Mouse (Mus musculus): Measurements from ENCODE around the gene Fgf23. TPM values are rescaled to one million over a fixed set of nuclear protein-coding genes. Genes with fewer than 3 reads are reported as not detected.

The Fgf23 gene
- total RNA-seq (2021) = not detected in 2 replicates
- long read RNA-seq, experiment 1 = 0 reads
- long read RNA-seq, experiment 2 = 0 reads

DNA sequence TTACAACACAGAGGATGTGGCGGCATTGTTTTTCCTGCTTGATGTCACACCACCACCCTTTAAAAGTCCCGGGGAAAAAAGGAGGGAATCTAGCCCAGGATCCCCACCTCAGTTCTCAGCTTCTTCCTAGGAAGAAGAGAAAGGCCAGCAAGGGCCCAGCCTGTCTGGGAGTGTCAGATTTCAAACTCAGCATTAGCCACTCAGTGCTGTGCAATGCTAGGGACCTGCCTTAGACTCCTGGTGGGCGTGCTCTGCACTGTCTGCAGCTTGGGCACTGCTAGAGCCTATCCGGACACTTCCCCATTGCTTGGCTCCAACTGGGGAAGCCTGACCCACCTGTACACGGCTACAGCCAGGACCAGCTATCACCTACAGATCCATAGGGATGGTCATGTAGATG, at the start of gene Fgf23:
Gene Fgf23 (plus strand): TSS at position 86 of the 400 bp plus-strand sequence.
- peak; percentile 22 for DNase-seq

- no peak for DNase-seq
Measured at GRCm38 (mm10) chr6:127024836-127025235, 47.9 kb upstream of the Fgf23 start.

- peak; percentile 22 for DNase-seq
Measured at GRCm38 (mm10) chr6:127034760-127035159, 37.9 kb upstream of the Fgf23 start.

GRCm38 (mm10) chr6:127044909-127045308, 27.8 kb upstream of the Fgf23 start:
- no peak for DNase-seq

GRCm38 (mm10) chr6:127050847-127051246, 21.9 kb upstream of the Fgf23 start:
- DNase-seq = no peak

- DNase-seq = peak; percentile 22
Measured at GRCm38 (mm10) chr6:127056990-127057588, 15.6 kb upstream of the Fgf23 start.

DNA sequence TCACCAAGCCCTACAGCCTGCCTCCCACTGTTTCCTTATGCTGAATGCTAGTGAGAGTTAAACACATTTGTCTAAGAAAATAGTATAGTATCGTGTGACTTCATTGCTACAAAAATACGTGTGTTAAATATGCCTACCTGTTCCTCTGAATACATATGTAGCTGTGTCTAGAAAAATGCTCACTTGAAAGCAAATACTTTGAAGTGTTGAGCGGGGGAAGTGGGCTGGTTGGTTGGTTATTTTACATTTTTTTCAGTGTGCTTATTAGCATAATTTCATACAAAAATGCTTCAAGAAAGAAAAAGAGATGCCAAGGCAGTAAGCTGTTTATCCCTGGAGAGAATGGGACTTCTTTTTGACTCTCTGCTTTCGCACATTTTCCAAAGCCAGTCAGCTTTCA, 12.7 kb upstream of the Fgf23 start:
- no peak for DNase-seq

GRCm38 (mm10) chr6:127063915-127064314, 8.8 kb upstream of the Fgf23 start:
- no peak for DNase-seq

- DNase-seq = peak; percentile 8
Measured at GRCm38 (mm10) chr6:127064815-127065214, 7.9 kb upstream of the Fgf23 start.

DNA sequence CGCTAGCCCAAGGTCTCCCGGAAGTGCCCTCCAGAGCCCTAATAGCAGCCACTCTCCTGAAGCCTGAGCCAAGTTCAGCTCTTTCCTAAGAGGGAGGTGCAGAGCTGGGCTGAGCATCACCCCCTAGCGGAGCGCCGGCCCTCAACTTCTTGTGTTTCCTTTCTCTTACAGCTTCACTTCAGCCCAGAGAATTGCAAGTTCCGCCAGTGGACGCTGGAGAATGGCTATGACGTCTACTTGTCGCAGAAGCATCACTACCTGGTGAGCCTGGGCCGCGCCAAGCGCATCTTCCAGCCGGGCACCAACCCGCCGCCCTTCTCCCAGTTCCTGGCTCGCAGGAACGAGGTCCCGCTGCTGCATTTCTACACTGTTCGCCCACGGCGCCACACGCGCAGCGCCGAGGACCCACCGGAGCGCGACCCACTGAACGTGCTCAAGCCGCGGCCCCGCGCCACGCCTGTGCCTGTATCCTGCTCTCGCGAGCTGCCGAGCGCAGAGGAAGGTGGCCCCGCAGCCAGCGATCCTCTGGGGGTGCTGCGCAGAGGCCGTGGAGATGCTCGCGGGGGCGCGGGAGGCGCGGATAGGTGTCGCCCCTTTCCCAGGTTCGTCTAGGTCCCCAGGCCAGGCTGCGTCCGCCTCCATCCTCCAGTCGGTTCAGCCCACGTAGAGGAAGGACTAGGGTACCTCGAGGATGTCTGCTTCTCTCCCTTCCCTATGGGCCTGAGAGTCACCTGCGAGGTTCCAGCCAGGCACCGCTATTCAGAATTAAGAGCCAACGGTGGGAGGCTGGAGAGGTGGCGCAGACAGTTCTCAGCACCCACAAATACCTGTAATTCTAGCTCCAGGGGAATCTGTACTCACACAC, 7.4 kb downstream of the Fgf23 start:
- peak; percentile 76 for DNase-seq

GRCm38 (mm10) chr6:127081820-127082219, 9.1 kb downstream of the Fgf23 start:
- DNase-seq = no peak

- peak; percentile 66 for DNase-seq
Measured at GRCm38 (mm10) chr6:127086739-127087138, 14.0 kb downstream of the Fgf23 start.

- DNase-seq = peak; percentile 27
Measured at GRCm38 (mm10) chr6:127094565-127094964, 21.9 kb downstream of the Fgf23 start.

DNA sequence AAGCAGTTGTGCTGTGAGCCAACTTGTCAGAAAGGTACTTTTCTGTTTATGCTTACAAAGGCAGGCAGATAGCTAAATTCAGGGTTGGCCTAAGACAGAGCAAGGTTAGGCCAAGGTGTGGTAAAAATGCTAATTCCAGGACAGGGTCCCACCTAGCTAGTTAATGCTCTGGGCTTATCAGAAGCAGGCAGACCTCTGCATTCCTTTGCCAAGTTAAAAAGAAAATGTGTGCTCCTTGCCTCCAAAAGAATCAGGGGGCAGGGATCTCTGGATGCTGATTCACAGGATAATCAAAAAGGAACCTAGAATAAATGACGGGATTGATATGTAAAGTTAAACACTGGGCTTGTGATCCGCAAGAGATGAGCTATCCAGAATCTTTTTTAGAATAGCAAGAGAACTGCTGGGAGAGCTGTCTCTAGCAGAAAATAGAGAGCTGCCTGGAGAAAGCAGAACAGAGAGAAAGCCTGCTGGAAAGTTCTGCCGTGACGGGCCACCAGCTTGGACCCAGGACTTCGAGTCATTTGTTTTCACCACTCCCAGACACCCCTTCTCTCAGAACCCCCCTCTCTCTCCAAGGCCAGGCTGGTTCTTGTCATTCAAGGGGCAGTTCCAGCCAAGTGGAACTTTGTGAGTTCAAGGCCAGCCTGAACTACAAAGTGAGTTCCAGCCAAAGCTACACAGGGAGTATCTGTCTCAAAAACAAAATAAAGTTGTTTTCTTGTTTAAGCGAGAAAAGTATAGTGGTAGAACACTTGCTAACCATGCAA, 31.0 kb downstream of the Fgf23 start:
- peak; percentile 35 for DNase-seq

DNA sequence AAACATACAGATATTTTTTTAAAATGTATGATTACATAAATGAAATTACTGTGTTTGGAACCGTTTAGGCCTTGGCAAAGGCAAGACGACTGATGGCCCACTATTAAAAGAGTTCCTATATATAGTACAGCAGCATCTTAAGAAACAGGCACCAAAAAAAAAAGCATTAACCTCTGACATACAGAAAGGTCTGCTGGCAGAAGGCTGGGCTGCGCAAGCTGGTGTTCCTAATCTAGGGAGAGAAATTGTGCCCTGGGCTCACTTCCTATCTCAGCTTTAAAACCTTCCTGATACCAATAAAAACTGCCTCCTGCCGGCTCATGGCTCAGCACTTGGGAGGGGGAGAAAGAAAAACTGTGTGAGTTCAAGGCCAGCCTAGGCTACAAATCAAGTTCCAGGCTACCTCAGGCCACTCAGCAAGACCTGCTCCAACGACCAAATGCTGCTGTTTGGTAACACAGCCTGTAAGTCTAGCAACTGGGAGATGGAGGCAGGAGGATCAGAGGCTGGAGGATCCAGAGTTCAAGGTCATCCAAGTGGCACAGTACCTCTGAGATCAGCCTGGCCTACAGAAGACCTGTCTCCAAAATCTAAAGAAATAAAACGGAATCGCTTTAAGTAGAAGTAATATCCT, 31.8 kb downstream of the Fgf23 start:
- no peak for DNase-seq

DNA sequence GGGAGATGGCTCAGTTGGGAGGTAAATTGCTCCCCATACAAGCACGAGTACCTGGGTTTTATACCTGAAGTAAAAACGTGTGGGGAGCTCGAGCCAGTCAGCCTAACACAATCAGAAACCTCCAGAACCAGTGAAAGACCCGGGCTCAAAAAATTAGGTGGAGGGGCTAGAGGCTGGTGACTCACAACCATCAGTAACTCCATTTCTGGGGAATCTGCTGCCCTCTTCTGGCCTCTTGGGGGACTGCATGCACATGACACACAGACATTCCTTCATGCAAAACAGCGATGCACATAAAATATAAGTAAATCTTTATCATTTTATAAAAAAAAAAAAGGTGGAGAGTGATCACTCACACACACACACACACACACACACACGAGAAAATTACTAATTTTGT, 32.4 kb downstream of the Fgf23 start:
- DNase-seq = peak; percentile 66

DNA sequence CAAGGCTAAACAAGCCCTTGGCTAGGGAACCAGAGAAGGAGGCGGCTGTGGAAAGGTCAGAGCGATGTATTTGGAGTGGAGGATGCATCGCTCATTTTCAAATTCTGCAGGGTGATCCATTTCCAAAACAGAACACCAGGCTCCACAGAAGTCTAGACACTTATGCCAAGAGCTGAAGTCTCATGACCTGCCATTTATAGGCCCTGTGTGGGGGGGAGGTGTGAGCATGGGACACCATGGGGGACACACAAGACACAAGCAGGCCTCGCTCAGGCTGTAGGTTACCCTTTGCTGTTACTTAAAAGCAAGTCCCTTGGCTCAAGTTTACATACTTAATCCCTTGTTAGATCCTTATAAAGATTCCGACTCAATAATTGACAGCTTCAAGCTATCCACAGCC, 33.5 kb downstream of the Fgf23 start:
- DNase-seq = no peak

- DNase-seq = peak; percentile 52
Measured at GRCm38 (mm10) chr6:127106726-127107125, 34.0 kb downstream of the Fgf23 start.

DNA sequence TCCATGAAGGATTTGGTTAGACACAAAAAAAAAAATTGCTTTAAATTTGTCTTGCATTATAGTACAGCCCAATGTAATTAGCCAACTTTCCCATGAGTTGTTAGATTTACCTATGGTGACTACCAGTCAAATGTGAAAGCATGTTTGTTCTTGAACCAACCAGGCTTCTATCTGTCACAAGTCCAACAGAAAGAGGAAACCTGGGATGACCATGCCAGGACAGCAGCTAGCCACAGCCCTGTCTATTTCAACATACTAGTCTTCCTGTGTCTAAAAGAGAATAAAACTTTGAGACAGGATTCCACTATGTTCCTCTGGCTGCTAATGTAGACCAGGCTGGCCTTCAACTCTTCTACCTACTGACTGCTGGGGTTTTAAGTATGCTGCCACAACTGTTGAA, 34.7 kb downstream of the Fgf23 start:
- no peak for DNase-seq

DNA sequence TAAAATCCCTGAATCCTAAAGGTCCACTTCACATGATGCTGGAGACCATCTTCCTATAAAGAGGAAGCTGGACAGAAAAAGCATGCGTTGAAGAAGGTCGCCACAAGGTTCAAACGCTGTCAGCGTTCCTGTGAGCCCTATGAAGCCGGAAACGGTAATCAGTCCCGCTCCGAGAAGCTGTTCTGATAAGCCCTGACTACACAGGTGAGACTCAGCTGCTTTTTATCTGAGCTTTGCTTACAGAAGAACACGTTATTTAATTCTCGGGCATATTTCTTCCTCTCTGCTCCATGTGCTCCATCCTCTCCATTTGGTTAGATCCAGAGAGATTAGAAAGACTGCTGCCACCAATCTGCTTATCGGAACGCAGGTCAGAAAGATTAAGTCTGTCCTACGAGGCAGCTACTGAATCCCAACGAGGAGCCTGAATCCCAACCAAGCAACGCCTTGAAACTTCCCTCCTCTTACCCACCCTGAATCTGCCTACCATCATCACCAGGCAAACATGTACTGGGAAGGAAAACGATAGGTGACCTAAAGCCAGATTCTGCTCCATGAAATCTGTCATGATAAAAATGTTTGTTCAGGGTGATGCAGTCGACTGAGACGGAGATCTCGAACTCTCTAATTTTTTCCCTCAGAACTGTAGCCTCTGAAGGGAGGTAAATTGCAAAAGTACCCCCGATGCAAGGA, 35.8 kb downstream of the Fgf23 start:
- DNase-seq = no peak

GRCm38 (mm10) chr6:127109402-127109930, 36.8 kb downstream of the Fgf23 start, which contains the start of gene Tigar:
Gene Tigar (minus strand): TSS chr6:127109557.
- DNase-seq = peak; percentile 97

Measured in adrenal gland, postnatal 14 days (tissue).